Mouse (Mus musculus): ENCODE measurements at regions not wholly inside any gene's neighbourhood (a gene's known extent, or its start where the extent isn't known, plus 50 kb on each side); places are given as distances from the start of the nearest gene placed in this dataset.

GRCm38 (mm10) chr8:82477856-82478255, 74.8 kb upstream of the Il15 start:
- Histone ChIP-seq H3K4me3 (ENCODE audit: insufficient read depth, low read length) (no peak overlapping the region), H3K27ac (ENCODE audit: insufficient read depth, low read length) (no peak overlapping the region), H3K4me1 (ENCODE audit: control insufficient read depth, insufficient read depth, low read length) (peaks cover 2% of the 10 kb centered on the region; the same call in 1 of the 2 replicates)
- TF ChIP-seq CTCF (IDR thresholded peaks at IDR 0.05; ENCODE audit: borderline replicate concordance, insufficient read depth, low read length) (no peak), POLR2A (IDR thresholded peaks at IDR 0.05; ENCODE audit: low read depth, low read length) (no peak)

- H3K4me1 ChIP-seq (ENCODE audit: control insufficient read depth, insufficient read depth, low read length) = peaks cover 2% of the 10 kb centered on the region; the same call in 1 of the 2 replicates
Observed at GRCm38 (mm10) chr8:82477426-82477769, 74.4 kb upstream of the Il15 start.

GRCm38 (mm10) chr8:82476708-82477425, 73.8 kb upstream of the Il15 start:
- Histone ChIP-seq H3K4me3 (ENCODE audit: insufficient read depth, low read length) (no peak overlapping the region), H3K4me1 (ENCODE audit: control insufficient read depth, insufficient read depth, low read length) (peaks cover 2% of the 10 kb centered on the region; the same call in 1 of the 2 replicates), H3K27ac (ENCODE audit: insufficient read depth, low read length) (no peak overlapping the region)
- TF ChIP-seq CTCF (IDR thresholded peaks at IDR 0.05; ENCODE audit: borderline replicate concordance, insufficient read depth, low read length) = no peak
- no peak for TF ChIP-seq POLR2A (IDR thresholded peaks at IDR 0.05; ENCODE audit: low read depth, low read length)

More at GRCm38 (mm10) chr8:82477426-82477769, 74.4 kb upstream of the Il15 start:
- TF ChIP-seq CTCF (IDR thresholded peaks at IDR 0.05; ENCODE audit: borderline replicate concordance, insufficient read depth, low read length) = no peak
- TF ChIP-seq POLR2A (IDR thresholded peaks at IDR 0.05; ENCODE audit: low read depth, low read length) = no peak
- H3K4me3 ChIP-seq (ENCODE audit: insufficient read depth, low read length) = no peak overlapping the region
- H3K27ac ChIP-seq (ENCODE audit: insufficient read depth, low read length) = no peak overlapping the region

GRCm38 (mm10) chr8:82473266-82473665, 70.2 kb upstream of the Il15 start:
- no peak overlapping the region for H3K27ac ChIP-seq (ENCODE audit: insufficient read depth, low read length)
- H3K4me3 ChIP-seq (ENCODE audit: insufficient read depth, low read length) = no peak overlapping the region
- TF ChIP-seq POLR2A (IDR thresholded peaks at IDR 0.05; ENCODE audit: low read depth, low read length) (no peak), CTCF (IDR thresholded peaks at IDR 0.05; ENCODE audit: borderline replicate concordance, insufficient read depth, low read length) (no peak)
- peaks cover 2% of the 10 kb centered on the region; the same call in 1 of the 2 replicates for H3K4me1 ChIP-seq (ENCODE audit: control insufficient read depth, insufficient read depth, low read length)

GRCm38 (mm10) chr8:82471825-82472224, 68.8 kb upstream of the Il15 start:
- H3K4me3 ChIP-seq (ENCODE audit: insufficient read depth, low read length) = no peak overlapping the region
- peaks cover 2% of the 10 kb centered on the region; the same call in 1 of the 2 replicates for H3K4me1 ChIP-seq (ENCODE audit: control insufficient read depth, insufficient read depth, low read length)
- TF ChIP-seq CTCF (IDR thresholded peaks at IDR 0.05; ENCODE audit: borderline replicate concordance, insufficient read depth, low read length) (no peak), POLR2A (IDR thresholded peaks at IDR 0.05; ENCODE audit: low read depth, low read length) (no peak)
- no peak overlapping the region for H3K27ac ChIP-seq (ENCODE audit: insufficient read depth, low read length)

- Histone ChIP-seq H3K4me1 (ENCODE audit: control insufficient read depth, insufficient read depth, low read length) (no peaks in the 10 kb centered on the region), H3K4me3 (ENCODE audit: insufficient read depth, low read length) (no peak overlapping the region), H3K27ac (ENCODE audit: insufficient read depth, low read length) (no peak overlapping the region)
- TF ChIP-seq POLR2A (IDR thresholded peaks at IDR 0.05; ENCODE audit: low read depth, low read length) = no peak
- no peak for TF ChIP-seq CTCF (IDR thresholded peaks at IDR 0.05; ENCODE audit: borderline replicate concordance, insufficient read depth, low read length)
Observed at GRCm38 (mm10) chr8:82469824-82470223, 66.8 kb upstream of the Il15 start.

- no peak for TF ChIP-seq POLR2A (IDR thresholded peaks at IDR 0.05; ENCODE audit: low read depth, low read length)
- TF ChIP-seq CTCF (IDR thresholded peaks at IDR 0.05; ENCODE audit: borderline replicate concordance, insufficient read depth, low read length) = no peak
- Histone ChIP-seq H3K27ac (ENCODE audit: insufficient read depth, low read length) (no peak overlapping the region), H3K4me3 (ENCODE audit: insufficient read depth, low read length) (no peak overlapping the region), H3K4me1 (ENCODE audit: control insufficient read depth, insufficient read depth, low read length) (no peaks in the 10 kb centered on the region)
Observed at GRCm38 (mm10) chr8:82462841-82463240, 59.8 kb upstream of the Il15 start.

GRCm38 (mm10) chr8:82459007-82459406, 56.0 kb upstream of the Il15 start:
- H3K27ac ChIP-seq (ENCODE audit: insufficient read depth, low read length) = no peak overlapping the region
- H3K4me3 ChIP-seq (ENCODE audit: insufficient read depth, low read length) = no peak overlapping the region
- H3K4me1 ChIP-seq (ENCODE audit: control insufficient read depth, insufficient read depth, low read length) = no peaks in the 10 kb centered on the region
- no peak for TF ChIP-seq CTCF (IDR thresholded peaks at IDR 0.05; ENCODE audit: borderline replicate concordance, insufficient read depth, low read length)
- no peak for TF ChIP-seq POLR2A (IDR thresholded peaks at IDR 0.05; ENCODE audit: low read depth, low read length)

- no peak overlapping the region for H3K27ac ChIP-seq (ENCODE audit: insufficient read depth, low read length)
- H3K4me3 ChIP-seq (ENCODE audit: insufficient read depth, low read length) = no peak overlapping the region
- no peak for TF ChIP-seq CTCF (IDR thresholded peaks at IDR 0.05; ENCODE audit: borderline replicate concordance, insufficient read depth, low read length)
- no peak for TF ChIP-seq POLR2A (IDR thresholded peaks at IDR 0.05; ENCODE audit: low read depth, low read length)
- H3K4me1 ChIP-seq (ENCODE audit: control insufficient read depth, insufficient read depth, low read length) = no peaks in the 10 kb centered on the region
Observed at GRCm38 (mm10) chr8:82454056-82454455, 51.0 kb upstream of the Il15 start.
